Mouse (Mus musculus) MEL (cell line): Measurements from ENCODE around the gene Commd7. TPM values are rescaled to one million over a fixed set of nuclear protein-coding genes. Genes with fewer than 3 reads are reported as not detected.
"Not testable (repeated sequence)": the region's sequence is repeated elsewhere in the genome, so short reads cannot be mapped to it uniquely, and the experiment has no call there.

ENCODE experiments used
- DNase-seq: peaks from one replicate; pipeline ENCODE4 v3.0.0; 2011; ENCODE audit warnings: low read depth, low spot score
- H3K27ac ChIP-seq: 2 replicates; pipeline ENCODE4 v1.5.1; 2012; ENCODE audit warnings: low read depth, mild to moderate bottlenecking, control low read depth, low read length, moderate library complexity; ENCODE audit not compliant: control insufficient read depth
- H3K27me3 ChIP-seq, 2 experiments: fragments of 150-350 bp in 1 of 2; sonication (generic) in 1 of 2; 2 replicates each; pipeline ENCODE4 v1.6.1; 2012; ENCODE audit warnings: low read length in 2 of 2, mild to moderate bottlenecking in 2 of 2, improper control_type of control experiment in 1 of 2, moderate library complexity in 1 of 2; ENCODE audit not compliant: insufficient read depth in 2 of 2, control insufficient read depth in 1 of 2
- H3K36me3 ChIP-seq, 2 experiments: 2 replicates each; pipeline ENCODE4 v1.6.1; 2012 to 2014; ENCODE audit warnings: low read length in 2 of 2, improper control_type of control experiment in 1 of 2, inconsistent platforms in 1 of 2, mild to moderate bottlenecking in 1 of 2; ENCODE audit not compliant: insufficient read depth in 2 of 2, control insufficient read depth in 1 of 2
- H3K4me1 ChIP-seq, 2 experiments: fragments of 150-350 bp in 1 of 2; sonication (generic) in 1 of 2; 2 replicates each; pipeline ENCODE4 v1.6.1; 2012; ENCODE audit warnings: low read length in 2 of 2, improper control_type of control experiment in 1 of 2, mild to moderate bottlenecking in 1 of 2; ENCODE audit not compliant: insufficient read depth in 2 of 2, control insufficient read depth in 1 of 2
- H3K4me3 ChIP-seq, 2 experiments: fragments of 150-350 bp in 1 of 2; sonication (generic) in 1 of 2; 2 replicates each; pipeline ENCODE4 v1.5.1; 2012; ENCODE audit warnings: low read depth in 2 of 2, low read length in 2 of 2, mild to moderate bottlenecking in 2 of 2, moderate library complexity in 2 of 2, control low read depth in 1 of 2, improper control_type of control experiment in 1 of 2; ENCODE audit not compliant: control insufficient read depth in 1 of 2, insufficient read depth in 1 of 2
- H3K79me2 ChIP-seq: 2 replicates; pipeline ENCODE4 v1.6.1; 2012; ENCODE audit warnings: mild to moderate bottlenecking, low read length, moderate library complexity; ENCODE audit not compliant: control insufficient read depth, poor library complexity, insufficient read depth
- H3K9ac ChIP-seq: 2 replicates; pipeline ENCODE4 v1.6.1; 2012; ENCODE audit warnings: low read depth, mild to moderate bottlenecking, control low read depth, low read length, moderate library complexity; ENCODE audit not compliant: control insufficient read depth, poor library complexity, severe bottlenecking
- H3K9me3 ChIP-seq: fragments of 150-350 bp; sonication (generic); replicated peaks from 2 replicates; pipeline ENCODE4 v1.6.1; 2012; ENCODE audit warnings: mild to moderate bottlenecking, low read length, improper control_type of control experiment, moderate library complexity; ENCODE audit not compliant: insufficient read depth
- BHLHE40 ChIP-seq: IDR thresholded peaks from 2 replicates; pipeline ENCODE4 v1.6.1; 2012; ENCODE audit warnings: low read depth, mild to moderate bottlenecking, inconsistent platforms, low read length, improper control_type of control experiment, borderline replicate concordance
- CHD2 ChIP-seq: IDR thresholded peaks from 2 replicates; pipeline ENCODE4 v1.6.1; 2011; ENCODE audit warnings: low read length, improper control_type of control experiment
- E2F4 ChIP-seq: IDR thresholded peaks from 2 replicates; pipeline ENCODE4 v1.6.1; 2011; ENCODE audit warnings: low read depth, low read length, improper control_type of control experiment, borderline replicate concordance
- ETS1 ChIP-seq: IDR thresholded peaks from 2 replicates; pipeline ENCODE4 v1.6.1; 2012; ENCODE audit warnings: low read depth, mild to moderate bottlenecking, inconsistent platforms, low read length, improper control_type of control experiment, moderate library complexity
- GABPA ChIP-seq: IDR thresholded peaks from 2 replicates; pipeline ENCODE4 v1.6.1; 2012; ENCODE audit warnings: low read depth, mild to moderate bottlenecking, inconsistent platforms, low read length, improper control_type of control experiment, moderate library complexity
- KAT2A ChIP-seq: conservative IDR thresholded peaks from 2 replicates; pipeline ENCODE4 v1.6.1; 2012; ENCODE audit warnings: low read depth, low read length, improper control_type of control experiment, inconsistent platforms
- MAX ChIP-seq: IDR thresholded peaks from 2 replicates; pipeline ENCODE4 v1.6.1; 2011; ENCODE audit warnings: low read length, improper control_type of control experiment
- MAZ ChIP-seq: IDR thresholded peaks from 2 replicates; pipeline ENCODE4 v1.6.1; 2012; ENCODE audit warnings: low read depth, mild to moderate bottlenecking, inconsistent platforms, low read length, improper control_type of control experiment
- MXI1 ChIP-seq: IDR thresholded peaks from 2 replicates; pipeline ENCODE4 v1.6.1; 2011; ENCODE audit warnings: mild to moderate bottlenecking, low read depth, low read length, improper control_type of control experiment
- MYB ChIP-seq: IDR thresholded peaks from 2 replicates; pipeline ENCODE4 v1.6.1; 2011; ENCODE audit warnings: mild to moderate bottlenecking, low read depth, low read length, improper control_type of control experiment
- NELFE ChIP-seq: IDR thresholded peaks from 2 replicates; pipeline ENCODE4 v1.6.1; 2011; ENCODE audit warnings: low read depth, low read length, improper control_type of control experiment
- POLR2AphosphoS5 ChIP-seq: IDR thresholded peaks from 2 replicates; pipeline ENCODE4 v1.6.1; 2012; ENCODE audit warnings: low read depth, borderline replicate concordance, mild to moderate bottlenecking, inconsistent platforms, low read length, moderate library complexity, mixed read lengths
- SMC3 ChIP-seq: IDR thresholded peaks from 2 replicates; pipeline ENCODE4 v1.6.1; 2011; ENCODE audit warnings: low read depth, low read length, improper control_type of control experiment
- TAL1 ChIP-seq: IDR thresholded peaks from 2 replicates; pipeline ENCODE4 v1.6.1; 2012; ENCODE audit warnings: mild to moderate bottlenecking, inconsistent platforms, low read length, moderate library complexity, mixed read lengths
- TCF12 ChIP-seq: IDR thresholded peaks from 2 replicates; pipeline ENCODE4 v1.6.1; 2014; ENCODE audit warnings: low read depth, mild to moderate bottlenecking, inconsistent platforms, low read length, improper control_type of control experiment, moderate library complexity
- UBTF ChIP-seq: IDR thresholded peaks from 2 replicates; pipeline ENCODE4 v1.6.1; 2012; ENCODE audit warnings: low read depth, mild to moderate bottlenecking, inconsistent platforms, low read length, improper control_type of control experiment, moderate library complexity, borderline replicate concordance; ENCODE audit not compliant: insufficient read depth
- USF1 ChIP-seq: IDR thresholded peaks from 2 replicates; pipeline ENCODE4 v1.6.1; 2014; ENCODE audit warnings: low read depth, mild to moderate bottlenecking, inconsistent platforms, low read length, improper control_type of control experiment, moderate library complexity
- ZKSCAN1 ChIP-seq: IDR thresholded peaks from 2 replicates; pipeline ENCODE4 v1.6.1; 2012; ENCODE audit warnings: low read depth, mild to moderate bottlenecking, inconsistent platforms, low read length, improper control_type of control experiment, moderate library complexity
- ZMIZ1 ChIP-seq: IDR thresholded peaks from 2 replicates; pipeline ENCODE4 v1.6.1; 2012; ENCODE audit warnings: low read depth, mild to moderate bottlenecking, inconsistent platforms, low read length, improper control_type of control experiment, moderate library complexity
- ZNF384 ChIP-seq: IDR thresholded peaks from 2 replicates; pipeline ENCODE4 v1.6.1; 2012; ENCODE audit warnings: low read depth, mild to moderate bottlenecking, inconsistent platforms, low read length, improper control_type of control experiment
- polyA plus RNA-seq, 2 experiments: library from polyadenylated mRNA; stranded (reverse) in 1 of 2; unstranded in 1 of 2; fragments of >175 nt in 1 of 2; fragments of >200 nt in 1 of 2; gene quantifications; 2 replicates each; pipeline versions ENCODE4 v1.2.1 to v1.2.4; 2012; ENCODE audit warnings: low replicate concordance in 2 of 2, low read depth in 1 of 2; ENCODE audit not compliant: insufficient read length in 2 of 2, insufficient read depth in 1 of 2, missing spikeins in 1 of 2
- total RNA-seq: library from RNA; depleted of rRNA; stranded (reverse); fragments of 300-350 nt; gene quantifications from 2 replicates; pipeline ENCODE4 v1.2.3, GENCODE M21; 2012

The Commd7 gene
- total and polyA plus RNA-seq, 3 experiments: 25.5 to 36.1 TPM; not detected in 1

GRCm38 (mm10) chr2:153665401-153665800 is 32.8 kb upstream of the Commd7 start:
- Histone ChIP-seq H3K36me3 (no peaks in the 10 kb centered on the region), H3K27ac (no peak overlapping the region), H3K27me3 (no peaks in the 10 kb centered on the region), H3K4me3 (no peak overlapping the region), H3K9me3 (no peaks in the 10 kb centered on the region), H3K9ac (no peak overlapping the region), H3K79me2 (no peaks in the 10 kb centered on the region), H3K4me1 (no peaks in the 10 kb centered on the region)
- no peak for TF ChIP-seq KAT2A
- no peak for TF ChIP-seq ZNF384
- TF ChIP-seq CHD2: no peak
- TF ChIP-seq E2F4: no peak
- TF ChIP-seq MAX: no peak
- TF ChIP-seq POLR2AphosphoS5: no peak
- no peak for TF ChIP-seq UBTF
- no peak for TF ChIP-seq USF1
- TF ChIP-seq NELFE: no peak
- no peak for TF ChIP-seq ZKSCAN1
- no peak for TF ChIP-seq ETS1
- no peak for TF ChIP-seq BHLHE40
- no peak for TF ChIP-seq TCF12
- no peak for TF ChIP-seq GABPA
- TF ChIP-seq TAL1: no peak
- TF ChIP-seq SMC3: no peak
- no peak for TF ChIP-seq MAZ
- no peak for TF ChIP-seq ZMIZ1
- no peak for DNase-seq

- Histone ChIP-seq H3K4me1 (no peaks in the 10 kb centered on the region), H3K79me2 (no peaks in the 10 kb centered on the region)
- no peak for TF ChIP-seq MYB
- no peak for TF ChIP-seq MXI1
- no peak for TF ChIP-seq KAT2A
- TF ChIP-seq TAL1: no peak
- TF ChIP-seq, all 39 proteins: peak for 0
- no peak overlapping the region for H3K4me3 ChIP-seq
- H3K36me3 ChIP-seq: no peaks in the 10 kb centered on the region
- H3K9ac ChIP-seq: no peak overlapping the region
- H3K9me3 ChIP-seq: no peaks in the 10 kb centered on the region
- H3K27ac ChIP-seq: no peak overlapping the region
- H3K27me3 ChIP-seq: no peaks in the 10 kb centered on the region
- no peak for DNase-seq
Measured at GRCm38 (mm10) chr2:153660616-153661015, 28.0 kb upstream of the Commd7 start.

GRCm38 (mm10) chr2:153657659-153658058 is 25.1 kb upstream of the Commd7 start:
- H3K4me1 ChIP-seq, DNase-seq, H3K9me3 ChIP-seq, H3K27ac ChIP-seq, H3K36me3 ChIP-seq, H3K27me3 ChIP-seq, H3K9ac ChIP-seq, H3K4me3 ChIP-seq, H3K79me2 ChIP-seq: not testable (repeated sequence)
